Mouse (Mus musculus) MEL (cell line): ENCODE data around the gene Tanc1.
A peak's percentile ranks its signal among the peaks of the same experiment; 100 is the strongest.

Source experiments
- CHD2 ChIP-seq: IDR thresholded peaks from 2 replicates; pipeline ENCODE4 v1.6.1; 2011; ENCODE audit warnings: low read length, improper control_type of control experiment
- CTCF ChIP-seq, 3 experiments: IDR thresholded peaks in 2 of 3; conservative IDR thresholded peaks in 1 of 3; 2 replicates each; pipeline ENCODE4 v1.5.1; 2011 to 2012; ENCODE audit warnings: low read length in 3 of 3, low read depth in 2 of 3, mild to moderate bottlenecking in 2 of 3, improper control_type of control experiment in 1 of 3, inconsistent platforms in 1 of 3, mixed read lengths in 1 of 3, moderate library complexity in 1 of 3; ENCODE audit not compliant: control insufficient read depth in 1 of 3, insufficient read depth in 1 of 3, poor library complexity in 1 of 3, severe bottlenecking in 1 of 3
- ZMIZ1 ChIP-seq: IDR thresholded peaks from 2 replicates; pipeline ENCODE4 v1.6.1; 2012; ENCODE audit warnings: low read depth, mild to moderate bottlenecking, inconsistent platforms, low read length, improper control_type of control experiment, moderate library complexity

- TF ChIP-seq CTCF (IDR thresholded peaks at IDR 0.05 in 2 of 3, conservative IDR thresholded peaks at IDR 0.05 in 1 of 3; ENCODE audit: control insufficient read depth in 1 of 3, insufficient read depth in 1 of 3, low read depth in 2 of 3, low read length in 3 of 3, poor library complexity in 1 of 3, severe bottlenecking in 1 of 3) (no peak), CHD2 (no peak), ZMIZ1 (0 out of 2 replicates have a peak, but pooled peaks have one; percentile 10)
These were observed 271.0 kb downstream of the Tanc1 start for GRCm38 (mm10) chr2:59882742-59883281.
